Mouse (Mus musculus): ENCODE data around the gene Adamts6.
A peak's percentile ranks its signal among the peaks of the same experiment; 100 is the strongest.

Adamts6 gene

DNA sequence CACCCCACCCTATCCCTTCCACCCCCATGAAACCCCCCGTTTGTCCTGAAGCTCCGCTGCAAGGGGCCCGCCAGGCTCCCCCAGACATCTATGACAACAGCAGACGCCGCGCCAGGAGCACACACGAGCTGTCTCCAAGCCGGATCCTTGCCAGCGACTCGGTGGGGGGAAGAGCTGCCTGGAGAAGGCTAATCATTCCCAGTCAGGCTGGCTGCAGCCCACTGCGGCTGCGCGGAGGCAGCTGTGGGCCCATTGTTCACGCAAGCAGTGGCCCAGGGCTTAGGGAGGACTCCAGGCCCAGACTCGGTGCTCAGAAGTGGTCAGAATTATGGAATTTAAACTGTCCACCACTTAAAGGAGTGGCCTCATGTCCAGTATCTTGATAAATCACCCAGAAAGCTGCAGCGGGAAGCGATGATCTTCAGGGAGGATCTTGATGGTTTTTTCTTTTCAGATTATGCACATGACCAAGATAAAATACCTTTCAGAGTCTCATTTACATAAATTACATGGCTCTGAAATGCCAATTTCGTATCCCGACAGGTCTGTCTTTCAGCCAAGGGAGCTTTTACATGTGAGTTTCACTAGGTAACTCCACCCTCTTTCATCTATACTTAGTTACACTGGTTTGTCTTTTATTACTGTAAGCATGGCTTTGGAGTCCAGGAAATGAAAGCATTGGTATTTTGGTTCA is 230.8 kb downstream of the Adamts6 start:
- DNase-seq: peak; percentile 85

DNA sequence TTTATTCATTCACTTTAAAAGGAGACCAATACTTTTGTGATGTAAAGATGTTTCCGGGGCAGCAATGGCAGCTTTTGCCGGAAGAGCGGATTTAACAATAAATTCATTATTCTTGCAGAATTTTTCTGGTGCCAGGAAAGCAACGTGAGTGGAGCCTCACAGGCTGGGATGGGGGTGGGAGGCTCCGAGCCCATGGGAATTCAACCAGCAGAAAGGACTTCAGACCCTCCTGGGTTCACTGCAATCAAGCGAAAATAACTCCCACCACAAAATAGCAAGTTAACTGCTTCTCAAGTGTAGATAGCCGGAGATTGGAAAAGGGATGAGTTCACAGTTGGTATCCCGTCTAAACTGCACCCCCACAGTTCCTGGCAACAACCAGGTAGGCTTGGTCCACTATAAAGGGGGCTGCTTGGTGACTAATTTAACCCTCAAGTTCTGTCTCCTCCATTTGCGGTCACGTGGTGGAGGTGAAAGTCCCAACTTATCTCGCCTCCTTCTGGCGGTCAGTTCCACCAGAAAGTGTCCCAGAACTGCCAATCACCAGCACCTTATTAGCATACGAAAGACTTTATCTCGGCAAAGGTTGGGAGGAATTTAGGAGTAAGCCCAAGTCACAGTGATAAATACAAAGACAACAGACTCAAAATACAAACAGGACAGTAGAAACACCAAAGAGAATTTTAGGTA is 231.5 kb downstream of the Adamts6 start:
- DNase-seq: no peak

GRCm38 (mm10) chr13:104519981-104520380 is 232.3 kb downstream of the Adamts6 start:
- DNase-seq: no peak

- DNase-seq: no peak
These were observed 232.8 kb downstream of the Adamts6 start for GRCm38 (mm10) chr13:104520461-104520860.

- DNase-seq: no peak
These were observed 233.9 kb downstream of the Adamts6 start for GRCm38 (mm10) chr13:104521532-104521931.

- DNase-seq: no peak
These were observed 238.0 kb downstream of the Adamts6 start for GRCm38 (mm10) chr13:104525656-104526055.

DNA sequence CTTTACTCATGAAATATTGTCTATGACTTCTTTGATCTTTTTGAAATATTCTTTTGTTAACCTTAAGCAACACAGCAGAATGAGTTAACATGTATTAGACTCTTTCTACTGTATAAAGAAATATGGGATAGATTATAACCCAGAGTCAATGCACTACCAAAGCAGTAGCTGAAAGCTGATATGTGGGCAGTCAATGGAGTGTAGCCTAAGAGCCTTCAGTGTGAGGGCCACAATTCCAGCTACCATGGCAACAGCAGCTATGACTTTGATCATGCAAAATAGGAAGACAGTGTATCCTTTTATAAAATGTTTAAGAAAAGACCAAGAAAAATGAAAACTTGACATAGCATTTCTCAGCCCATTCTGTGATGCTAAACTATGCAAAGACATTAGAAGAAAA is 241.6 kb downstream of the Adamts6 start:
- no peak for DNase-seq

GRCm38 (mm10) chr13:104531841-104532240 is 244.2 kb downstream of the Adamts6 start:
- DNase-seq: no peak

DNA sequence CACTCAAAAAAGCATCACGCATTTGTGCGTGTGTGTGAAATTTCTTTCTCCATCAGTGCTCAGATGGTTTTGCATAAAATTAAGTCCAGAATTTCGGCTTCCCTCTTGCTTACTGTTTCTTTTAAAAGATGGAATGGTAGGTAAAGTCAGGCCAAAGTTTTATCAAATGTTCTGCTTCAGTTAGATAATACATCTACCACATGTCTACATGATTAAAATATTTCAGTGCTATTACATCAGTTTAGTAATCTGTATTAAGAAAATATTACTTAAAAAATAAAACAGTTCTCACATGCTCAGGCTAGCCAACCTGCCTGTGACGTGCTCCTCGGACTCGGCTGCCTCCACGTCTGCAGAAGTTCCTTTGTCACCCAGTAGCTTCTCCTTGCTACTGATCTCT is 245.1 kb downstream of the Adamts6 start:
- DNase-seq: no peak

GRCm38 (mm10) chr13:104533806-104534495 is 246.3 kb downstream of the Adamts6 start:
- no peak for DNase-seq

GRCm38 (mm10) chr13:104540861-104541398 is 253.3 kb downstream of the Adamts6 start:
- DNase-seq: no peak

- DNase-seq: no peak
These were observed 254.6 kb downstream of the Adamts6 start for GRCm38 (mm10) chr13:104542123-104542758.

- no peak for DNase-seq
These were observed 255.1 kb downstream of the Adamts6 start for GRCm38 (mm10) chr13:104542759-104543141.

Measured in right cerebral cortex, postnatal 14 days (tissue).